Mouse (Mus musculus) limb, embryonic 13.5 days (tissue): Measurements from ENCODE around the gene Gm28041. TPM values are rescaled to one million over a fixed set of nuclear protein-coding genes. Genes with fewer than 3 reads are reported as not detected.
A peak's percentile ranks its signal among the peaks of the same experiment; 100 is the strongest.
"Not testable (repeated sequence)": the region's sequence is repeated elsewhere in the genome, so short reads cannot be mapped to it uniquely, and the experiment has no call there.

Experiments used
- ATAC-seq: fragments of 200-750 bp; cut with Nextera tagmentation; 2 replicates; pipeline ENCODE4 v1.8.0; 2017; ENCODE audit warnings: low read depth, moderate number of reproducible peaks, moderate TSS enrichment; ENCODE audit not compliant: low FRiP score
- H3K27ac ChIP-seq: fragments of 300-500 bp; sonication (generic); 2 replicates; pipeline ENCODE4 v1.5.1; 2015; ENCODE audit warnings: inconsistent platforms, mild to moderate bottlenecking, moderate library complexity
- H3K27me3 ChIP-seq: fragments of 300-500 bp; sonication (generic); 2 replicates; pipeline ENCODE4 v1.6.1; 2015; ENCODE audit warnings: mild to moderate bottlenecking, inconsistent platforms
- H3K36me3 ChIP-seq: fragments of 300-500 bp; sonication (generic); 2 replicates; pipeline ENCODE4 v1.6.1; 2015; ENCODE audit warnings: inconsistent platforms, mild to moderate bottlenecking, moderate library complexity
- H3K4me1 ChIP-seq: fragments of 300-500 bp; sonication (generic); 2 replicates; pipeline ENCODE4 v1.6.1; 2015; ENCODE audit warnings: inconsistent platforms
- H3K4me2 ChIP-seq: fragments of 300-500 bp; sonication (generic); replicated peaks from 2 replicates; pipeline ENCODE4 v1.6.1; 2015; ENCODE audit warnings: inconsistent platforms, mild to moderate bottlenecking, moderate library complexity
- H3K4me3 ChIP-seq: fragments of 300-500 bp; sonication (generic); 2 replicates; pipeline ENCODE4 v1.5.1; 2015; ENCODE audit warnings: moderate library complexity, mild to moderate bottlenecking, inconsistent platforms
- H3K9ac ChIP-seq: fragments of 300-500 bp; sonication (generic); 2 replicates; pipeline ENCODE4 v1.6.1; 2015; ENCODE audit warnings: mild to moderate bottlenecking, inconsistent platforms
- H3K9me3 ChIP-seq: fragments of 300-500 bp; sonication (generic); 2 replicates; pipeline ENCODE4 v1.6.1; 2016; ENCODE audit warnings: inconsistent platforms
- WGBS: fragments of 180-500 bp; shearing (Covaris S2); methylation state at CpG from one replicate; pipeline ENCODE4 v1.1.7; 2015; 5-methylcytosine and 5-hydroxymethylcytosine counted together
- polyA plus RNA-seq: library from polyadenylated mRNA; unstranded; fragments of >200 nt; fragmentation: Nextera tagmentation; extraction: Ambion mirVana; gene quantifications from 2 replicates; pipeline ENCODE4 v1.2.1, GENCODE M21; 2015

Gene Gm28041
- polyA plus RNA-seq, result 0.32 and 0.36 TPM in 2 replicates

- peak within 1 kb of the TSS; percentile 62 for H3K4me2 ChIP-seq
- H3K9ac ChIP-seq, result peak within 1 kb of the TSS; percentile 48; the same call in 1 of the 2 replicates
- H3K4me3 ChIP-seq, result peak within 1 kb of the TSS; percentile 48
- ATAC-seq, result peak; percentile 95
- not testable (repeated sequence) for H3K27me3 ChIP-seq, H3K4me1 ChIP-seq, H3K36me3 ChIP-seq, H3K27ac ChIP-seq, H3K9me3 ChIP-seq
- WGBS, result 16% methylated on average over 13 of the region's 15 CpGs
Observed at GRCm38 (mm10) chr13:67375050-67375911, at the start of gene Gm28041, which contains the start of gene Zfp456. Gm28041 (minus strand) TSS chr13:67375733. Zfp456 (minus strand) TSS chr13:67375810.

GRCm38 (mm10) chr13:67422532-67422931 lies 47.0 kb upstream of the Gm28041 start:
- H3K4me2 ChIP-seq, H3K9me3 ChIP-seq, H3K36me3 ChIP-seq, H3K27ac ChIP-seq, ATAC-seq, H3K4me3 ChIP-seq, H3K27me3 ChIP-seq, H3K9ac ChIP-seq, H3K4me1 ChIP-seq: not testable (repeated sequence)
- WGBS, result 88% methylated on average over 2 of the region's 2 CpGs

- ATAC-seq, result peak; percentile 82; the same call in 1 of the 2 replicates
- 1% methylated on average over 22 of the region's 22 CpGs for WGBS
Observed at GRCm38 (mm10) chr13:67421207-67421857, 45.8 kb upstream of the Gm28041 start, which contains the start of gene Zfp459. Zfp459 (minus strand) TSS chr13:67421418.

GRCm38 (mm10) chr13:67420558-67421206 lies 45.1 kb upstream of the Gm28041 start:
- H3K9me3 ChIP-seq, result no peaks in the 10 kb centered on the region
- ATAC-seq, result no peak; the same call in 1 of the 2 replicates

More at GRCm38 (mm10) chr13:67421207-67421857, 45.8 kb upstream of the Gm28041 start, which contains the start of gene Zfp459:
- H3K27me3 ChIP-seq, result no peaks in the 10 kb centered on the region
- 0 out of 2 replicates have a peak, but pooled peaks cover 6% of the 10 kb centered on the region for H3K4me1 ChIP-seq
- no peaks in the 10 kb centered on the region for H3K36me3 ChIP-seq
- peak within 1 kb of the TSS; percentile 67 for H3K9ac ChIP-seq
- H3K27ac ChIP-seq, result no peak within 1 kb of the TSS
- H3K9me3 ChIP-seq, result no peaks in the 10 kb centered on the region
- peak within 1 kb of the TSS; percentile 84 for H3K4me2 ChIP-seq
- H3K4me3 ChIP-seq, result peak within 1 kb of the TSS; percentile 64

GRCm38 (mm10) chr13:67416811-67417210 lies 41.3 kb upstream of the Gm28041 start:
- Histone ChIP-seq H3K9ac (no peak overlapping the region), H3K27ac (no peak overlapping the region), H3K36me3 (no peaks in the 10 kb centered on the region), H3K4me2 (no peak overlapping the region), H3K27me3 (no peaks in the 10 kb centered on the region), H3K9me3 (no peaks in the 10 kb centered on the region), H3K4me3 (no peak overlapping the region), H3K4me1 (0 out of 2 replicates have a peak, but pooled peaks cover 6% of the 10 kb centered on the region)
- no peak for ATAC-seq
- WGBS, result 90% methylated on average over 3 of the region's 3 CpGs

More at GRCm38 (mm10) chr13:67420558-67421206, 45.1 kb upstream of the Gm28041 start:
- 38% methylated on average over 11 of the region's 11 CpGs for WGBS
- Histone ChIP-seq H3K9ac (peak overlapping the region; percentile 67), H3K27ac (no peak overlapping the region), H3K27me3 (no peaks in the 10 kb centered on the region), H3K4me3 (peak overlapping the region; percentile 64), H3K4me2 (peak overlapping the region; percentile 84), H3K4me1 (0 out of 2 replicates have a peak, but pooled peaks cover 6% of the 10 kb centered on the region), H3K36me3 (no peaks in the 10 kb centered on the region)

GRCm38 (mm10) chr13:67415759-67416158 lies 40.2 kb upstream of the Gm28041 start:
- H3K27me3 ChIP-seq, result no peaks in the 10 kb centered on the region
- no peak overlapping the region for H3K9ac ChIP-seq
- ATAC-seq, result no peak
- H3K4me2 ChIP-seq, result no peak overlapping the region
- 0 out of 2 replicates have a peak, but pooled peaks cover 3% of the 10 kb centered on the region for H3K4me1 ChIP-seq
- 94% methylated on average over 6 of the region's 6 CpGs for WGBS
- no peaks in the 10 kb centered on the region for H3K9me3 ChIP-seq
- H3K4me3 ChIP-seq, result no peak overlapping the region
- no peaks in the 10 kb centered on the region for H3K36me3 ChIP-seq
- H3K27ac ChIP-seq, result no peak overlapping the region

GRCm38 (mm10) chr13:67413634-67414033 lies 38.1 kb upstream of the Gm28041 start:
- not testable (repeated sequence) for H3K27ac ChIP-seq, H3K4me1 ChIP-seq, ATAC-seq, H3K27me3 ChIP-seq, H3K9me3 ChIP-seq, H3K4me3 ChIP-seq, H3K36me3 ChIP-seq, H3K4me2 ChIP-seq, H3K9ac ChIP-seq
- 73% methylated on average over 3 of the region's 3 CpGs for WGBS

GRCm38 (mm10) chr13:67399183-67399903 lies 23.8 kb upstream of the Gm28041 start, which contains the start of gene Zfp429:
Zfp429 (minus strand) TSS chr13:67399819.
- Histone ChIP-seq H3K9ac (peak within 1 kb of the TSS; percentile 66), H3K4me3 (peak within 1 kb of the TSS; percentile 62), H3K4me2 (peak within 1 kb of the TSS; percentile 64)
- not testable (repeated sequence) for H3K27me3 ChIP-seq, H3K36me3 ChIP-seq, H3K9me3 ChIP-seq, H3K27ac ChIP-seq, H3K4me1 ChIP-seq
- peak; percentile 96 for ATAC-seq
- WGBS, result 4% methylated on average over 16 of the region's 16 CpGs

- 86% methylated on average over 3 of the region's 3 CpGs for WGBS
- not testable (repeated sequence) for ATAC-seq, H3K27ac ChIP-seq, H3K9ac ChIP-seq, H3K9me3 ChIP-seq, H3K36me3 ChIP-seq, H3K4me3 ChIP-seq, H3K4me1 ChIP-seq, H3K27me3 ChIP-seq, H3K4me2 ChIP-seq
Observed at GRCm38 (mm10) chr13:67376255-67376654, 722 bp upstream of the Gm28041 start.

GRCm38 (mm10) chr13:67360131-67360744 lies 15.3 kb downstream of the Gm28041 start, which contains the start of the genes Gm28044 and Zfp953:
Gm28044 (minus strand) TSS chr13:67360536.
Zfp953 (minus strand) TSS chr13:67360605.
- Histone ChIP-seq H3K36me3 (no peaks in the 10 kb centered on the region), H3K4me3 (peak within 1 kb of the TSS; percentile 82), H3K9ac (peak within 1 kb of the TSS; percentile 84), H3K4me2 (peak within 1 kb of the TSS; percentile 79), H3K27ac (peak within 1 kb of the TSS; percentile 39; the same call in 1 of the 2 replicates), H3K9me3 (no peaks in the 10 kb centered on the region), H3K27me3 (no peaks in the 10 kb centered on the region), H3K4me1 (0 out of 2 replicates have a peak, but pooled peaks cover 3% of the 10 kb centered on the region)
- 0% methylated on average over 15 of the region's 15 CpGs for WGBS
- ATAC-seq, result peak; percentile 94

GRCm38 (mm10) chr13:67351854-67352253 lies 23.7 kb downstream of the Gm28041 start:
- ATAC-seq, result no peak
- H3K4me2 ChIP-seq, result no peak overlapping the region
- H3K4me3 ChIP-seq, result no peak overlapping the region
- H3K27me3 ChIP-seq, result no peaks in the 10 kb centered on the region
- no peaks in the 10 kb centered on the region for H3K4me1 ChIP-seq
- H3K27ac ChIP-seq, result no peak overlapping the region
- no peaks in the 10 kb centered on the region for H3K36me3 ChIP-seq
- no peak overlapping the region for H3K9ac ChIP-seq
- no peaks in the 10 kb centered on the region for H3K9me3 ChIP-seq
